Mouse (Mus musculus): ENCODE results near the gene Cyba.

The Cyba gene

DNA sequence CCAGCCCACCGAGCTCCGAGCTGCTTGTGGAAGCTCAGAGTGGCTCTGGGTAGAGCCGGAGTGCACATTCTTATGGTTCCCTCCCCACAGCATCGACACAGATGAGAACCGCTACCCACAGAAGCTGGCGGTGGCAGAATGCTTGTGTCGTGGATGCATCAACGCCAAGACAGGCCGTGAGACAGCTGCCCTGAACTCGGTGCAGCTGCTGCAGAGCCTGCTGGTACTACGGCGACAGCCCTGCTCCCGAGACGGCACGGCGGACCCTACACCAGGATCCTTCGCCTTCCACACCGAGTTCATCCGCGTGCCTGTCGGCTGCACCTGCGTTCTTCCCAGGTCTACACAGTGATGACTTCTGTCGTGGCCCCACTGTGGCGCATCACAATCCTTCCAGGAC lies 9.5 kb downstream of the Cyba start:
- DNase-seq (ENCODE audit: low read depth, low spot score) = no peak

DNA sequence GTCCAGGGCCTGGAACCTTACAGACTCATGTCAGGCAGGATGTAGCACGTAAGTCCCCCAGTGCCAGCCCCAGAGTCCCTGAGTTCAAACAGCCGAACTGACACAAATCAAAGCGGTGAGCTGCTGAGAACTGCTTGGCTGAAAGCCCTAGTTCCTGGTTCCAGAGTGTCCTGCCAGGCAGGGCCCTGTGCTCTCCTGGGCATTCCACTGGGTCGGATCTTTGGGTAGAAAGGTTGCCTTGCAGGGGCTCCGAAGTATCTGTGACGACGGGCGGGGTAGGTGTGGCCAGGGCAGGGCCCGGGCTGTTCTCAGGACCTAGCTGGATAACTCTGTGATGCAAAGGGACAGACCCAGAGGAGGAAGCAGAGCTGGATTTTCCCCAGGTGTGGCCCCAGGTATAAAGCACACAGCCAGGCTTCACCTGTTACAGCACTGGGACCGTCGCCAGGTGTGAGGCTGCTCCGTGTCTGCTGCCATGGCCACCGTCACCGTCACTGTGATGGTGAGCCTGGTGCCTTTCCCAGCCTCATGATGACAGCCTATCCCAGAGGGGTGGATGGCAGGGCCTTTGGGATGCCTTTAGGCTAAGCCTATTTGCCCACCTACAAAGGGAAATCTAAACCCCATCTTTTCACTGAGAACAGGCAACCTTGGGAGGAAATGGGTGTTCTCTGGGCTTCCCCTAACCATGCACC lies 11.2 kb downstream of the Cyba start, which contains the start of gene Il17c:
Gene Il17c, plus strand, starts transcription at position 645 of the 695 bp plus-strand sequence.
- no peak for DNase-seq (ENCODE audit: low read depth, low spot score)

- DNase-seq (ENCODE audit: low read depth, low spot score) = no peak
These were observed 12.7 kb downstream of the Cyba start for GRCm38 (mm10) chr8:122419881-122420555.

GRCm38 (mm10) chr8:122415554-122415953 lies 17.2 kb downstream of the Cyba start:
- DNase-seq (ENCODE audit: low read depth, low spot score) = no peak

DNA sequence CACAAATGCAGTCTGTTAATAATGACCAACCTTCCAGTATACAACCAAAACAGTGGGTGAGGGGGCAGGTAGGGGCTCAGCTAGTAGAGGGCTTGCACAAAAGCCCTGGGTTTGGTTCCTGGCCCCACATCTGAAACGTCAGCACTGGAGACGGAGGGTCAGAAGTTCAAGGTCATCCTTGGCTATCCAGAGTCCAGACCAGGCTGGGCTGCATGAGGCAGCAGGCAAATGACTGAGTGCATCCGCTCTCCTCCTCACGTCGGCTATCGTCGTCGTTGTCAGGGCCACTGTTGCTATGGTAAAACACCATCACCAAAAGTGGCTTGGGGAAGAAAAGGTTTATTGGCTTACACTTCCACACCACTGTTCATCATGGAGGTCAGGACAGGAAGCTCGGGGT lies 18.4 kb downstream of the Cyba start:
- no peak for DNase-seq (ENCODE audit: low read depth, low spot score)

DNA sequence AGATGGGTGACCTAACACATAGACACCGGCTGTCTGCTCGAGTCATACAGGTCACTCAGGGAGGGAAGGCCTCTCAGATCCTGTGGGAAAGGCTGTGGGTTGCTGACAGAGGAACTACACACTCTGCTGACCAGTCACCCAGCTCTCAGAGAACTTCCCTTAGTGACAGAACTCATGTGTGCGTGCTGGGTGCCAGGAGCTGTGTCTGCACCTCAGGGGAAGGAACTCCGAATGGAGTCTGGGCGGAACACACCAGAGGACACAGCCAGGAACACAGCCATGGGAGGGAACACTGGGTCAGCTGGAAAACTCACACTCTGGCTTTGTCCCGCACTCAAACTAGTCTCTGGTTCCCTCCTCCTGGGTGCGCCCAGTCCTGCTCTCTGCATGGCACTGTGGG lies 25.1 kb downstream of the Cyba start:
- no peak for DNase-seq (ENCODE audit: low read depth, low spot score)

GRCm38 (mm10) chr8:122405146-122405805 lies 27.5 kb downstream of the Cyba start:
- no peak for DNase-seq (ENCODE audit: low read depth, low spot score)

DNA sequence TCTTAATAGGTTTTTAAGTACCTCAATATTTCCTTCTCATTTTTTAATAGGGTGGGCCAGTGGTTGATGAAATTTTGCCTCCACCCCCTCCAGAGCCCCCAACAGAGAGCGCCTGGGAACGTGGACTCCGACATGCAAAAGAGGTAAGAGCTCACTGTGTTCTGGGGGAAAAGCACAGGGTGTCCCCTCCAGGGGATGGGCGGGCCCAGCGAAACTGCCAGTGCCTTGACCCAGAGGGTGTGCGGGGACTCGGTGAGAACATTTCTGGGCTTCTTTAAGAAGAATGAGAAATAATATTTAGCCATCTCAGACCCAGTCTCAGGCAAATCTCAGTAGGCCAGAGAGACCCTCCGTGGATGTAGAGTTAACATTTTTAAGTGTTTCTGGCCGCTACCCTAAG lies 34.5 kb downstream of the Cyba start:
- no peak for DNase-seq (ENCODE audit: low read depth, low spot score)

- no peak for DNase-seq (ENCODE audit: low read depth, low spot score)
These were observed 37.4 kb downstream of the Cyba start for GRCm38 (mm10) chr8:122395291-122395690.

DNA sequence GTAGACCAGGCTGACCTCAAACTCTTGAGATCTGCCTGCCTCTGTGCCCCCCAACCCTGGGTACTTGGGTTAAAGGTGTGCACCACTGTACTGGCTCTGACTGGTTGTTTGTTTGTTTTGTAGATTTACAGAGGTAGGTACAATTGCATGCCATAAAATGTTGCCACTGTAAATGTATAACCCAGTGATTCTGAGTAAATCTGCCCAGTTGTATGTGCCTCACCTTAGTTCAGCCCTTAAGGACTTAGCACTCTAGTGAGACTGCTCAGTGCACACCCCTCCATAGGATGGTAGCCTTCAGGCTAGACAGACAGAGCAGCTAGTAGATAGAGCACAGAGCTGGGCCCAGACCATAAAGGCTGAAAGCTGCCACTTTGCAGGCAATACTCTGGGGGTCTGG lies 39.0 kb downstream of the Cyba start:
- no peak for DNase-seq (ENCODE audit: low read depth, low spot score)

- no peak for DNase-seq (ENCODE audit: low read depth, low spot score)
These were observed 42.0 kb downstream of the Cyba start for GRCm38 (mm10) chr8:122390758-122391157.

- no peak for DNase-seq (ENCODE audit: low read depth, low spot score)
These were observed 43.4 kb downstream of the Cyba start for GRCm38 (mm10) chr8:122389357-122389756.

- no peak for DNase-seq (ENCODE audit: low read depth, low spot score)
These were observed 49.7 kb downstream of the Cyba start for GRCm38 (mm10) chr8:122383039-122383438.

DNA sequence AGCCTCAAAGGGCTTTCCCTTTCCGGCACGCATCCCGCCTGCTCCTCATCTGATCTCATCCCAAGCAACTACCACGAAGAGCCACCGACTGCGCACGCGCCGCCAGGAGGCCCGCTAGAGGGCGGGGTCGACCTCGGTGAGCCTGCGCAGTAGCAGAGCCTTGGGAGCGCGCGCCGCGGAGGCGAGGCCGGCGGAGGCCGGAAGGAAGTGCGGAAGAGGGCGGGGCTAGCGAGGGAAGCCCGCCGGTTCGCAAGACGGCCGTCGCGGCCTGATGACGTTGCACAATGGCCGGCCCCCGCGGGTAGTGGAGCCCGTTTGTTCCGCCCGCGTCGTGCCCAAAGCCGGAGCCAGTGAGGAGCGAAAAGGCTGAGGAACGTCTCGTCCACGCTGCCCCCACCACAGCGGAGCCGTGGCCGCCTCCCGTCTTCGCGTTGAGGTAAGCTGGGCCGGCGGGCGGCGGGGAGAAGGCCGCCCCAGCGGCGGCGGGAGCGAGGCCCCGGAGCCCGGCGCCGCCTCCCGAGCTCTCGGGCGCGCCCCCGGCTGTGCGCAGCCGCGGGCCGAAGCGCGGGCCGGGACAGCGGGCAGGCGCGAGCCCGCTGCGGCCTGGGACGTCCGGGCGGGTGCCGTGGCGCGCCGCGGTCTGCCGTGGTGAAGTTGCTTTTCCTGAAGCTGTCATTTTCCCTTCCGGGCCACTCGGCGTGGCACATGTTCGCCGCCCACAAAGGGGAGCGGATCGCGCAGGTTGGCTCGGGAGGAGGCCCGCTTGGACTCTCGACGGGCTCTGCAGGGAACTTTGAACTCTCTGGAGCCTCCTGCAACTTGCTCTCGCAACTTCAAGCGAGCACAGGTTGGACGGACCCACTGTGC lies 56.1 kb downstream of the Cyba start, which contains the start of gene Zc3h18:
Gene Zc3h18, plus strand, starts transcription at position 245 of the 867 bp plus-strand sequence.
- peak; percentile 99 for DNase-seq (ENCODE audit: low read depth, low spot score)

DNA sequence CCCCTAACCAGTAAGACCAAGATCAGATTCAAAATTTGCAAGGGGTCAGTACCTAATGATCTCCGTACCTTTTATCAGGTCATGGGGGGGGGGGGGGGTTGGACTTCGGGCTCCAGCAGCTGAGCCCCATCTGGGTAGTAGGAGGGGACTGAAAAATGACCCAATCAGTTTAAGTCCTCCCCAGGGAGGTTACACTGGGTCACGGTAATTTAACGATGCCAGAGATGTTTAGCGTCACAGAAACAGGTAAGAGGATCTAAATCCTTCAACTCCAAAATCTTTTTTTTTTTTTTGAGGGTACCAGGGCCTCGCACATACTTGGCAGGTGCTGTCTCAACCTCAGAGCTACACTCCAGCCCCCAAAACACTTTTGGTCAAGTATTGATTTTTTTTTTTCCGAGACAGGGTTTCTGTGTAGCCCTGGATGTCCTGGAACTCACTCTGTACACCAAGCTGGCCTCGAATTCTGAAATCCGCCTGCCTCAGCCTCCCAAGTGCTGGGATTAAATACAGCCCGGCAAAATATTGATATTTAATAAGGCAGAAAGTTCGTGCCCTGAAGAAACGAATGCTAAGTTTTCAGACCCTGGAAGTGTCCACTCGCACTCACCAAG lies 56.9 kb downstream of the Cyba start:
- DNase-seq (ENCODE audit: low read depth, low spot score) = no peak

DNA sequence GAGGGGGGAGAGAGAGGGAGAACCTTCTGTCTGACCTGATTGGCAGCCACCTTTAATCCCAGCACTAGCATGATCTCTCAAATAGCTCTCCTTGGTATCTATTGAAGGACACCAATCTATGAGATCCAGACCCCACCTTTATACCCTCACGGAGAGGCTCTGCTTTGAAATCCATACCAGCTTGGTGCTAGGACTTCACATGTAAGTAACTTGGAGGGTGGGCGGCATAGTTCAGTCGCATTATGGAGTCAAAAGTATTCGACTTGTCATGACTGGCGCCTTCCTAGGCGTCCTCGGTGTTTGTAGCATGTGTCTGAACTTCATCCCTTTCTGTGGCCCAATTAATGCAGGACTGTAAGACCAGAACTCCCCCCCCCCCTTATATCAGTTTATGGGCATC lies 57.4 kb downstream of the Cyba start:
- DNase-seq (ENCODE audit: low read depth, low spot score) = no peak
